Mouse (Mus musculus): Measurements from ENCODE around the gene Pgpep1. TPM values are rescaled to one million over a fixed set of nuclear protein-coding genes. Genes with fewer than 3 reads are reported as not detected.

The Pgpep1 gene
- polyA plus RNA-seq, 1 experiment from 2014 or later, result 18.9 TPM

DNA sequence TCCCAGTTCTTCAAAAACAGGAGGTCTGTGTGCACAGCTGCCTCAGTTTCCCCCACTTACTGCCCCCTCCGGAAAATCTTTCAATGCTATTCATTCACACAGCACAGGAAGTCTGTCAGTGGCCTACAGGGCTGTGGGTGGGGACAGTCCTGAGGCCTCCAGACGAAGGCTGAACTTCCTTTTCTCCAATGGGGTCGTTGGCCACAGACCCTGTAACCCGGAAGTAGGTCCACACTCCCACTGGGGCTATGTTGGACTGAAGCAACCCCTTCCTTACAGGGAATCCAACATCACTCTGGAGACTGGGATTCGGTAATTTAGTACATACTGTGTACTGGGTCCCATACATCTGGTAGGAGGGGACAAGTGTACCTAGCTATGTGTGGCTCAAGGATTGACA lies 33.4 kb upstream of the Pgpep1 start:
- H3K36me3 ChIP-seq (ENCODE audit: control insufficient read depth, insufficient read depth), result no peaks in the 10 kb centered on the region
- no peak for ATAC-seq (ENCODE audit: low read depth)
- no peak overlapping the region for H3K27ac ChIP-seq (ENCODE audit: low read length)
- H3K9me3 ChIP-seq (replicated peaks; ENCODE audit: control insufficient read depth, low read length), result no peaks in the 10 kb centered on the region
- H3K4me1 ChIP-seq (ENCODE audit: control insufficient read depth, low read depth, low read length), result peaks cover 46% of the 10 kb centered on the region
- peaks cover 2% of the 10 kb centered on the region; the same call in 1 of the 2 replicates for H3K27me3 ChIP-seq (ENCODE audit: control insufficient read depth, insufficient read depth, low read depth, low read length)
- WGBS (ENCODE audit: insufficient replicate concordance), result 24% methylated on average over 5 of the region's 5 CpGs
- H3K4me3 ChIP-seq (ENCODE audit: low read depth, low read length), result no peak overlapping the region
- H3K9ac ChIP-seq (ENCODE audit: low read depth, low read length), result no peak overlapping the region
- H3K4me2 ChIP-seq (ENCODE audit: low read depth, low read length), result no peak overlapping the region

DNA sequence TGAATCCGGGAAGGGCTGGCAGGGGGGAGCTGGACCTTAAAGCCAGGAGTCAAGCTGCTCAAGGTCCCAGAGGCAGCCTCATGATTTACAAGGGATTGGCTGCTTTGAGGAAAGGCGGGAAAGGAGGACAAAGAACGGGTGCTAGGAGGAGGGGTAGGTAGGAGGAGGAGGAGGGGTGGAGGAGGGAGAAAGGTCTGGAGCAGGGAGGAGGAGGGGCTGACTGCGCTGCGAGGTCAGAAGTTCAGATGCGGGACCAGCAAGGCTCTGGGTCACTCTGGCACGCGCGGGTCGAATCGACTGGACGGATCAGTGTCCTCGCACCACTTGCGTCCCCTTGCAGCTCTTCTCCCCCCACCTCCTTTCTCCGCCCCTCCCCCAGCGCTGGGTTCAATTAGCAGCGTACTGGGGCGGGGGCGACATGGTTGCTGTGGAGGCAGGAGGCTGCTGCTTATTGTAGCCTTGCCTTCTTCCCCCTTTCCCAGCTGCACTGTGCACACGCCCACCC lies 31.6 kb upstream of the Pgpep1 start:
- Histone ChIP-seq H3K4me1 (ENCODE audit: control insufficient read depth, low read depth, low read length) (peaks cover 31% of the 10 kb centered on the region), H3K4me3 (ENCODE audit: low read depth, low read length) (no peak overlapping the region), H3K27ac (ENCODE audit: low read length) (no peak overlapping the region), H3K9ac (ENCODE audit: low read depth, low read length) (no peak overlapping the region), H3K9me3 (replicated peaks; ENCODE audit: control insufficient read depth, low read length) (no peaks in the 10 kb centered on the region), H3K4me2 (ENCODE audit: low read depth, low read length) (peak overlapping the region; percentile 38), H3K27me3 (ENCODE audit: control insufficient read depth, insufficient read depth, low read depth, low read length) (peaks cover 2% of the 10 kb centered on the region; the same call in 1 of the 2 replicates), H3K36me3 (ENCODE audit: control insufficient read depth, insufficient read depth) (no peaks in the 10 kb centered on the region)
- no peak for ATAC-seq (ENCODE audit: low read depth)
- 12% methylated on average over 20 of the region's 20 CpGs for WGBS (ENCODE audit: insufficient replicate concordance)

DNA sequence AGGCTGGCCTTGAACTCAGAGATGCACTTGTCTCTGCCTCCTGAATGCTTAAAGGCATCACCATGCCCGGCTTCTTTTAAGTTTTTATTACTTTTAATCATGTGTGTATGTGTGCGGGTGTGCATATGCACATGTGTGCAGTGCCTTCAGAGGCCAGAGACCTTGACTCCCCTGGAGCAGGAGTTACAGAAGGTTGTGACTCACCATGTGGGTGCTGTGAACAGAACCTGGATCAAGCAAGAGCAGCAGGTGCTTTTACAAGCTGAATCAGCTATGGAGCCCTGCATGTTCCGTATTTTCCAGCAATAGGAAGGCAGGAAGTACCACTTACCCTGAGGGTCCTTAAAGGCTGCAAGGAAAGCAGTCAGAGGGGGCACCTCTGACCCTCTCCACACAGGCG lies 31.0 kb upstream of the Pgpep1 start:
- no peak overlapping the region for H3K4me2 ChIP-seq (ENCODE audit: low read depth, low read length)
- H3K27me3 ChIP-seq (ENCODE audit: control insufficient read depth, insufficient read depth, low read depth, low read length), result peaks cover 2% of the 10 kb centered on the region; the same call in 1 of the 2 replicates
- ATAC-seq (ENCODE audit: low read depth), result no peak
- no peak overlapping the region for H3K4me3 ChIP-seq (ENCODE audit: low read depth, low read length)
- no peaks in the 10 kb centered on the region for H3K36me3 ChIP-seq (ENCODE audit: control insufficient read depth, insufficient read depth)
- H3K9me3 ChIP-seq (replicated peaks; ENCODE audit: control insufficient read depth, low read length), result no peaks in the 10 kb centered on the region
- 76% methylated on average over 4 of the region's 4 CpGs for WGBS (ENCODE audit: insufficient replicate concordance)
- peaks cover 26% of the 10 kb centered on the region for H3K4me1 ChIP-seq (ENCODE audit: control insufficient read depth, low read depth, low read length)
- no peak overlapping the region for H3K9ac ChIP-seq (ENCODE audit: low read depth, low read length)
- H3K27ac ChIP-seq (ENCODE audit: low read length), result no peak overlapping the region

DNA sequence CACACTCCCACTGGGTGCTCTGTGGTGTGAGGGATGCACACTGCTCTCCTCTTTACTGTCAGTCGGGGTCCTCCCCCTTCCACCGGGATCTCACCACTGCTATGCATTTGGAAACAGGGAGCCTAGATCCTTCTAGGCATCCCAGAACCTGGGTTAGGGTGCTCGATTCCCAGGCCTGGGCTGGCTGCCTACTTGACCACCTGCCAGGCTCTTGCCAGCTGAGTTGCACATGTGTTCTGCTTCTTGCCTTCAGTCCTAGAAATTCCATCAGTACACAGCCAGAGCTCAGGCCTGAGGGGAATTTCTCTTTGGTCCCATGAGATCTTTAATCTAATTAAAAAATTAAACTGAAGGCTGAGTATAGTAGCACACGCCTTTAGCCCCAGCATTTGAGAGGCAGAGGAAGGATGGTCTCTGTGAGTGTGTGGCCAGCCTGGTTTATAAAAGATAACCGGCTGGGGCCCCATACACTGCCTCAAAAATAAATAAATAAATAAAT lies 29.8 kb upstream of the Pgpep1 start:
- peaks cover 2% of the 10 kb centered on the region; the same call in 1 of the 2 replicates for H3K27me3 ChIP-seq (ENCODE audit: control insufficient read depth, insufficient read depth, low read depth, low read length)
- no peaks in the 10 kb centered on the region for H3K9me3 ChIP-seq (replicated peaks; ENCODE audit: control insufficient read depth, low read length)
- 67% methylated on average over 5 of the region's 5 CpGs for WGBS (ENCODE audit: insufficient replicate concordance)
- no peak overlapping the region for H3K4me2 ChIP-seq (ENCODE audit: low read depth, low read length)
- H3K4me3 ChIP-seq (ENCODE audit: low read depth, low read length), result no peak overlapping the region
- H3K27ac ChIP-seq (ENCODE audit: low read length), result no peak overlapping the region
- H3K36me3 ChIP-seq (ENCODE audit: control insufficient read depth, insufficient read depth), result no peaks in the 10 kb centered on the region
- no peak for ATAC-seq (ENCODE audit: low read depth)
- H3K9ac ChIP-seq (ENCODE audit: low read depth, low read length), result no peak overlapping the region
- H3K4me1 ChIP-seq (ENCODE audit: control insufficient read depth, low read depth, low read length), result peaks cover 13% of the 10 kb centered on the region

DNA sequence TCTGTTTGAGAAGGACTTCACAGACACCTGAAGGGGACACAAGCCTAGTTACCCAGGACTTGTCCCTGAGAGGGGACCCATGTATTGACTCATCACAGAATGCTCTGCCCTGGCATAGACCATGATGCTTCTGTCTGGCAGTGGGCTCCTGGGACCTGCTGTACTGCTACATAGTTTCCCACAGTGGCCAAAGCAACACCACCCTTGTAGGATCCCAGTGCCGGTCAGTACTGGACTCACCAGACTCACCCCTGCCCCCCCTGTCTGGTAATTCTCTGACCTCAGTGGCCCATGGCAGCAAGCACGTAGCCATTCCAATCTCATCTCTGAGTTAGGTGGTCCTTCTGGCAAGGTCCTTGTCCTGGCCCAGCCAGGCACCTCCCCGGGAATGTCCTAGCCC lies 27.9 kb upstream of the Pgpep1 start:
- WGBS (ENCODE audit: insufficient replicate concordance), result 82% methylated on average over 3 of the region's 3 CpGs
- H3K9ac ChIP-seq (ENCODE audit: low read depth, low read length), result no peak overlapping the region
- no peak for ATAC-seq (ENCODE audit: low read depth)

DNA sequence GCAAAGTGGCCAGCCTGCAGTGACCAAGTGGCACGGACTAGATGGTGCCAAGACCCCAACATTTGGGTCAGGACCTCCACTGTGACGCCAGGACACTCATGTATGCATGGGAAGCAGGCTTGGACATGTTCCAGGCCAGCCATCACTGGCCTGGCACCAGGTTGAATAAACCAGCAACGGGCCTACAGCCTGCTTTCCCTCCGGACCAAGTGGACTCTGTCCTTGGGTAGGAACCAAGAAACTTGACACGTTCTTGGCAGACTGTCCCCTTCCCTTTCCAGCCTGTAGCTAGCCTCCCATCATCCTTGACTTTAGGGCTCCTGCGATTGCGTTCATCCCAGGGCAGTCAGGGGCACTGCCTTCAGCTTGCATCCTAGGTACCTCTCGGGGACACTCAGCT lies 27.4 kb upstream of the Pgpep1 start:
- Histone ChIP-seq H3K27ac (ENCODE audit: low read length) (no peak overlapping the region), H3K9me3 (replicated peaks; ENCODE audit: control insufficient read depth, low read length) (no peaks in the 10 kb centered on the region), H3K4me1 (ENCODE audit: control insufficient read depth, low read depth, low read length) (peaks cover 4% of the 10 kb centered on the region), H3K4me3 (ENCODE audit: low read depth, low read length) (no peak overlapping the region), H3K27me3 (ENCODE audit: control insufficient read depth, insufficient read depth, low read depth, low read length) (peaks cover 2% of the 10 kb centered on the region; the same call in 1 of the 2 replicates), H3K4me2 (ENCODE audit: low read depth, low read length) (no peak overlapping the region), H3K9ac (ENCODE audit: low read depth, low read length) (no peak overlapping the region), H3K36me3 (ENCODE audit: control insufficient read depth, insufficient read depth) (no peaks in the 10 kb centered on the region)
- 69% methylated on average over 8 of the region's 8 CpGs for WGBS (ENCODE audit: insufficient replicate concordance)
- no peak for ATAC-seq (ENCODE audit: low read depth)

More for the DNA sequence above, 27.9 kb upstream of the Pgpep1 start:
- no peak overlapping the region for H3K27ac ChIP-seq (ENCODE audit: low read length)
- H3K4me3 ChIP-seq (ENCODE audit: low read depth, low read length), result no peak overlapping the region
- no peaks in the 10 kb centered on the region for H3K9me3 ChIP-seq (replicated peaks; ENCODE audit: control insufficient read depth, low read length)
- no peak overlapping the region for H3K4me2 ChIP-seq (ENCODE audit: low read depth, low read length)
- H3K36me3 ChIP-seq (ENCODE audit: control insufficient read depth, insufficient read depth), result no peaks in the 10 kb centered on the region
- H3K27me3 ChIP-seq (ENCODE audit: control insufficient read depth, insufficient read depth, low read depth, low read length), result peaks cover 2% of the 10 kb centered on the region; the same call in 1 of the 2 replicates
- H3K4me1 ChIP-seq (ENCODE audit: control insufficient read depth, low read depth, low read length), result peaks cover 4% of the 10 kb centered on the region

DNA sequence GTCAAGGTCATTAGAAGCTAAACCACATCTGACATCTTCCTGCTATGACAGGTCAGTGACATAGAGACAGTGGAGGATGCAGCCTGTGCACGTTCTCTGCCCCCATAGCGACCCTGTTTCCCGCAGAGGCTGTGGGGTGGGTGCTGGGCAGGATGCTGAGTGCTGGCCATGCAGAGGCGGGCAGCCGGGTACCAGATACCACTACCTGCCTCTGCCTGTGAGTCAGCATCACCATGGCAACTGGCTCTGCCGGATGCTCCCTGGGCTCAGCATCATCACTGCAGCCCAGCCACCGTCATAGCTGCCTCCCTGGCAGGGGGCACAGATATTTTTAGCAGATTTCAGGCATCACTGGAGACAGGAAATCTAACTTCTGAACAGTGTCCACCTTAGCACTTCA lies 24.1 kb upstream of the Pgpep1 start:
- Histone ChIP-seq H3K27me3 (ENCODE audit: control insufficient read depth, insufficient read depth, low read depth, low read length) (no peaks in the 10 kb centered on the region), H3K36me3 (ENCODE audit: control insufficient read depth, insufficient read depth) (no peaks in the 10 kb centered on the region), H3K9ac (ENCODE audit: low read depth, low read length) (no peak overlapping the region), H3K27ac (ENCODE audit: low read length) (no peak overlapping the region), H3K4me2 (ENCODE audit: low read depth, low read length) (no peak overlapping the region), H3K4me3 (ENCODE audit: low read depth, low read length) (no peak overlapping the region), H3K9me3 (replicated peaks; ENCODE audit: control insufficient read depth, low read length) (no peaks in the 10 kb centered on the region), H3K4me1 (ENCODE audit: control insufficient read depth, low read depth, low read length) (peaks cover 23% of the 10 kb centered on the region)
- WGBS (ENCODE audit: insufficient replicate concordance), result 55% methylated on average over 7 of the region's 7 CpGs
- ATAC-seq (ENCODE audit: low read depth), result no peak

DNA sequence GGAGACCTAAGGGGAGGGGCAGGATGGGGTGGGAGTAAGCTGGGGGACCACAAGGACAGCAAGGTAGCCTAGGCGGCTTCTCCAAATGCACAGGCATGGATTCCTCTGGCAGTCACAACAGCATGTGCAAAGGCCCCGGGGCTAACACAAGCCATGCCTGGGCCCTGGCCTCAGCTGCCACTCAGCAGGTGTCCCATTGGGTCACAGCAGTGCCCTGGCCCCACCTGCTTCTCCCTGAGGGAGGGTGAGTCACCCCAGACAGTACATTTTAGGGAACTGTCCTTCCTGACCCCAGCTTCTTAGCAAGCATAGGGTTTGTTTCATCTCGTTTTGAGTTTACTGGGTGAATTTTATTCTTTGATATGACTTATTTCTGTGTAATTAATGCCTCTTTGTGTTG lies 22.5 kb upstream of the Pgpep1 start:
- Histone ChIP-seq H3K27me3 (ENCODE audit: control insufficient read depth, insufficient read depth, low read depth, low read length) (no peaks in the 10 kb centered on the region), H3K27ac (ENCODE audit: low read length) (no peak overlapping the region), H3K4me3 (ENCODE audit: low read depth, low read length) (no peak overlapping the region), H3K4me1 (ENCODE audit: control insufficient read depth, low read depth, low read length) (peaks cover 38% of the 10 kb centered on the region), H3K36me3 (ENCODE audit: control insufficient read depth, insufficient read depth) (peaks cover 7% of the 10 kb centered on the region), H3K4me2 (ENCODE audit: low read depth, low read length) (no peak overlapping the region), H3K9me3 (replicated peaks; ENCODE audit: control insufficient read depth, low read length) (no peaks in the 10 kb centered on the region), H3K9ac (ENCODE audit: low read depth, low read length) (no peak overlapping the region)
- no peak for ATAC-seq (ENCODE audit: low read depth)
- WGBS (ENCODE audit: insufficient replicate concordance), result 45% methylated on average over 3 of the region's 3 CpGs

DNA sequence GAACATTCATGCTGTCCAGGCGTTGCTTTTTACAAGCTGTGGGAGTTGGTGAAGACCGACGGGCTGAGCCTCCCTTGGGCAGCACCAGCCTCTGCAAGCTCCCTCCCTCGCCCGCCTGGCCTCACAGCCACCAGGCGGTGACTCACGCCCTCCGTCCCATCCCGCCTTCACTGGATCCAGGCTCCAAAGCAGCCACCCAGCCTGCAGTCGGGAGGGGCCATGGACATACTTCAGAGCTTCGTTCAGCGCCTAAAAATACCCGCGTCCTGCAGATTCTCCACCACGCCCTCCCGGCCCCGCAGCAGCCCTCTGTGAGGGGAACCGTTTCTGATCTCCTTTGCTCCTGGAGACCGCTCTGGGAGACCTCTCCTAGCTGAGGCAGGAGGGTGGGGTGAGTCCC lies 22.0 kb upstream of the Pgpep1 start:
- Histone ChIP-seq H3K27me3 (ENCODE audit: control insufficient read depth, insufficient read depth, low read depth, low read length) (no peaks in the 10 kb centered on the region), H3K9ac (ENCODE audit: low read depth, low read length) (peak overlapping the region; percentile 29), H3K4me1 (ENCODE audit: control insufficient read depth, low read depth, low read length) (peaks cover 43% of the 10 kb centered on the region), H3K4me2 (ENCODE audit: low read depth, low read length) (no peak overlapping the region), H3K27ac (ENCODE audit: low read length) (no peak overlapping the region), H3K36me3 (ENCODE audit: control insufficient read depth, insufficient read depth) (peaks cover 7% of the 10 kb centered on the region), H3K9me3 (replicated peaks; ENCODE audit: control insufficient read depth, low read length) (no peaks in the 10 kb centered on the region), H3K4me3 (ENCODE audit: low read depth, low read length) (no peak overlapping the region)
- no peak for ATAC-seq (ENCODE audit: low read depth)
- 11% methylated on average over 19 of the region's 19 CpGs for WGBS (ENCODE audit: insufficient replicate concordance)

Data from liver, embryonic 16.5 days (tissue).